Mouse (Mus musculus) kidney, embryonic 15.5 days (tissue): Measurements from ENCODE around the gene Stt3a. TPM values are rescaled to one million over a fixed set of nuclear protein-coding genes. Genes with fewer than 3 reads are reported as not detected.

Experiments
- ATAC-seq: fragments of 200-750 bp; cut with Nextera tagmentation; replicated peaks from 2 replicates; pipeline ENCODE4 v1.8.0; 2017; ENCODE audit warnings: moderate TSS enrichment; ENCODE audit not compliant: low FRiP score
- H3K27ac ChIP-seq: fragments of 300-500 bp; sonication (generic); 2 replicates; pipeline ENCODE4 v1.5.1; 2015; ENCODE audit warnings: mild to moderate bottlenecking, inconsistent platforms
- H3K27me3 ChIP-seq: fragments of 300-500 bp; sonication (generic); 2 replicates; pipeline ENCODE4 v1.6.1; 2015; ENCODE audit warnings: inconsistent platforms
- H3K36me3 ChIP-seq: fragments of 300-500 bp; sonication (generic); 2 replicates; pipeline ENCODE4 v1.6.1; 2015; ENCODE audit warnings: inconsistent platforms
- H3K4me1 ChIP-seq: fragments of 300-500 bp; sonication (generic); 2 replicates; pipeline ENCODE4 v1.6.1; 2015; ENCODE audit warnings: inconsistent platforms
- H3K4me2 ChIP-seq: fragments of 300-500 bp; sonication (generic); 2 replicates; pipeline ENCODE4 v1.6.1; 2015; ENCODE audit warnings: moderate library complexity, mild to moderate bottlenecking, inconsistent platforms
- H3K4me3 ChIP-seq: fragments of 300-500 bp; sonication (generic); replicated peaks from 2 replicates; pipeline ENCODE4 v1.5.1; 2015; ENCODE audit warnings: mild to moderate bottlenecking, inconsistent platforms
- H3K9ac ChIP-seq: fragments of 300-500 bp; sonication (generic); 2 replicates; pipeline ENCODE4 v1.6.1; 2015; ENCODE audit warnings: mild to moderate bottlenecking, inconsistent platforms
- H3K9me3 ChIP-seq: fragments of 300-500 bp; sonication (generic); replicated peaks from 2 replicates; pipeline ENCODE4 v1.6.1; 2016; ENCODE audit warnings: inconsistent platforms
- WGBS: fragments of 180-500 bp; shearing (Covaris S2); methylation state at CpG from one replicate; pipeline ENCODE4 v1.1.7; 2015; ENCODE audit warnings: mixed read lengths; 5-methylcytosine and 5-hydroxymethylcytosine counted together
- polyA plus RNA-seq: library from polyadenylated mRNA; unstranded; fragments of >200 nt; fragmentation: Nextera tagmentation; extraction: Ambion mirVana; gene quantifications from 2 replicates; pipeline ENCODE4 v1.2.1, GENCODE M21; 2015

Gene Stt3a
- polyA plus RNA-seq = 288 and 309 TPM in 2 replicates

DNA sequence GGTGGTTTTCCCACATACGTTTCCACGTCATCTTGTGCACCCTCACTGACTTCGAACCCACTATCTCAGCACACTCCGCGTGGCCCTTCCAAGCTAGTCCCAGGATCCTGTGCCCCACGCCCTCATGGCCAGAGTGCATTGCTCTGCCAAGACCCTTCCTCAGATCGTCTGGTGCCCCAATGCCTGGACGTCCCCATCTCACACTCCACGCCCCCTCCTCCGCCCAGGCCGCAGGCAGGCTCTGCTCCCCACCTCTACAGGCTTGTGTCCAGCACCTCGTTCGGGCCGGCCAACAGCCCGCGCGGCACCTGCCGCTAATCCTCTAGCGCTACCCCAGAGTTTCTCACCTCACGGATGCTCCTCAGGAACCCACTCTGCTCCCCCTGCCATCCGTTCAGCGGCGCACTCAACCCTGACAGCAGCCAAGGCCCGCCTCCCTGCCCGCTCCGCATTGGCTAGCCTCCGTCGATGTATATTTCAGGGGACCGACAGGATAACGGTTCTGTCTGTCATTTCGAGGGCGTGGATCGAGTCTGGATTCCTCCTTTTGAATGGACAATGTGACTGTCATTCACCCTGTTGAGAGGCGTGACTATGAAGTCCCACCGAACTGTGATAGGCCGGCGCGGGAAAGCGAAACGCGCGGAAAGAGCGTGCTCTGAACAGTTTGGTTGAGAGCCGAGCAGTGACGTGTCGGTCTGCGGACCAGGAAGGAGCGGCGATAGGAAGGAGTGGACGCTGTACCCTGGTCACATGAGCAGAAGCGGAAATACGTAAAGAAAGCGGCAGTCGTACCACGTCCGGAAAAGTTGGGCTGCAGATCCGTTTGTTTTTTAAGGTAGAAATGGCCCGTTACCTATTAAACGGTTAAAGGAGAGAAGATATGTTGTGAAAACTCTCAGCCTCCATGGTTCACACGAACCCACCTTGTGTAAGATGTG is at the start of gene Stt3a:
Stt3a (minus strand) TSS at position 477 of the 941 bp plus-strand sequence.
- no peaks in the 10 kb centered on the region for H3K9me3 ChIP-seq
- WGBS = under 1% methylated on average over 60 of the region's 60 CpGs
- H3K9ac ChIP-seq = peak within 1 kb of the TSS; percentile 97
- H3K27ac ChIP-seq = peak within 1 kb of the TSS; percentile 86
- H3K4me2 ChIP-seq = peak within 1 kb of the TSS; percentile 70
- no peaks in the 10 kb centered on the region for H3K27me3 ChIP-seq
- H3K4me3 ChIP-seq = peak within 1 kb of the TSS; percentile 100
- ATAC-seq = peak; percentile 100
- H3K4me1 ChIP-seq = peaks cover 16% of the 10 kb centered on the region
- peaks cover 24% of the 10 kb centered on the region for H3K36me3 ChIP-seq

DNA sequence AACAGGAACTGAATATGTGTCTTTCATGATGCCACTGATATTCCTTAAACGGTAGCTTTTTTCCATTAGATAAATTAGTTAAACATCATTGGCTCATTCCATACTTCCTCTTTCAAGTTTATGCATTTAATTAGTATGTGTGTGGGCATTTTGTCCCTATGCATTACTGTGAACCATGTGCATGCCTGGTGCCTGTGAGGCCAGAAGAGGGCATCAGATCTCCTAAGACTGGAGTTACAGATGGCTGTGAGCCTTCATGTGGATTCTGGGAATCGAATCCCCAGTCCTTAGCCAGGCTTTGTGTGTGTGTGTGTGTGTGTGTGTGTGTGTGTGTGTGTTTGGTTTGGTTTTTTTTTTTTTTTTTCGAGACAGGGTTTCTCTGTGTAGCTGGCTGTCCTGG is 47.0 kb upstream of the Stt3a start:
- no peak overlapping the region for H3K4me2 ChIP-seq
- no peaks in the 10 kb centered on the region for H3K9me3 ChIP-seq
- no peaks in the 10 kb centered on the region for H3K36me3 ChIP-seq
- no peaks in the 10 kb centered on the region for H3K27me3 ChIP-seq
- no peak overlapping the region for H3K9ac ChIP-seq
- no peak for ATAC-seq
- WGBS = 75% methylated on average over 3 of the region's 3 CpGs
- H3K4me3 ChIP-seq = no peak overlapping the region
- H3K4me1 ChIP-seq = no peaks in the 10 kb centered on the region
- no peak overlapping the region for H3K27ac ChIP-seq

GRCm38 (mm10) chr9:36808126-36808785 is 40.8 kb upstream of the Stt3a start:
- Histone ChIP-seq H3K4me1 (peaks cover 8% of the 10 kb centered on the region; the same call in 1 of the 2 replicates), H3K4me2 (no peak overlapping the region), H3K27ac (no peak overlapping the region), H3K9me3 (no peaks in the 10 kb centered on the region), H3K9ac (no peak overlapping the region), H3K27me3 (no peaks in the 10 kb centered on the region), H3K36me3 (no peaks in the 10 kb centered on the region), H3K4me3 (no peak overlapping the region)
- 70% methylated on average over 5 of the region's 5 CpGs for WGBS
- ATAC-seq = no peak

- Histone ChIP-seq H3K27me3 (no peaks in the 10 kb centered on the region), H3K4me3 (no peak overlapping the region), H3K9me3 (no peaks in the 10 kb centered on the region), H3K27ac (no peak overlapping the region), H3K4me2 (no peak overlapping the region), H3K36me3 (no peaks in the 10 kb centered on the region), H3K4me1 (peaks cover 8% of the 10 kb centered on the region; the same call in 1 of the 2 replicates), H3K9ac (no peak overlapping the region)
- 59% methylated on average over 3 of the region's 3 CpGs for WGBS
- ATAC-seq = peak; percentile 58
Observed at GRCm38 (mm10) chr9:36805256-36805975, 37.9 kb upstream of the Stt3a start.

- no peaks in the 10 kb centered on the region for H3K36me3 ChIP-seq
- H3K27me3 ChIP-seq = no peaks in the 10 kb centered on the region
- no peak overlapping the region for H3K27ac ChIP-seq
- H3K4me3 ChIP-seq = no peak overlapping the region
- H3K4me1 ChIP-seq = peaks cover 8% of the 10 kb centered on the region; the same call in 1 of the 2 replicates
- no peak overlapping the region for H3K4me2 ChIP-seq
- WGBS = 80% methylated on average over 3 of the region's 3 CpGs
- no peak for ATAC-seq
- no peaks in the 10 kb centered on the region for H3K9me3 ChIP-seq
- no peak overlapping the region for H3K9ac ChIP-seq
Observed at GRCm38 (mm10) chr9:36803926-36804325, 36.4 kb upstream of the Stt3a start.

DNA sequence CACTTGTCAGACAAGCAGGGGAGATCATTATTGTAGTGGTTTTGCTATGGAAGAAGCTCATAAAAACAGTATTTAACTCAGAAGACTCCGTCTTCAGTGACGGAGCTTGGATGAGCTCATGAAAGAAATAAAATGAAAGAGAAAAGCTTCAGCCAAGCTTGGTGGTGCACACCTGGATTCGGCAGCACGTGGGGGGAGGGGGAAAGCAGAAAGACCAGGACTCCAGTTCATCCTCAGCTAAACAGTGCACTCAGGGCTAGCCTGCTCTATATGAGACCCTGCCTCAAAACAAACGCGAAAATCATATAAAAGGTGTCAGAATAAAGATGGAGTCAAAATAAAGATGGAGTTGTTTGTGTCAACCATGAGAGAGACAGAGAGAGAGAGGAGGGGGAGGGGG is 35.9 kb upstream of the Stt3a start:
- H3K4me1 ChIP-seq = peaks cover 8% of the 10 kb centered on the region; the same call in 1 of the 2 replicates
- ATAC-seq = no peak
- H3K4me2 ChIP-seq = no peak overlapping the region
- H3K9ac ChIP-seq = no peak overlapping the region
- H3K27ac ChIP-seq = no peak overlapping the region
- no peaks in the 10 kb centered on the region for H3K27me3 ChIP-seq
- H3K36me3 ChIP-seq = no peaks in the 10 kb centered on the region
- no peak overlapping the region for H3K4me3 ChIP-seq
- H3K9me3 ChIP-seq = no peaks in the 10 kb centered on the region
- 75% methylated on average over 6 of the region's 6 CpGs for WGBS

- no peaks in the 10 kb centered on the region for H3K36me3 ChIP-seq
- ATAC-seq = no peak
- 91% methylated on average over 3 of the region's 3 CpGs for WGBS
- no peaks in the 10 kb centered on the region for H3K9me3 ChIP-seq
- no peak overlapping the region for H3K27ac ChIP-seq
- H3K4me1 ChIP-seq = peaks cover 8% of the 10 kb centered on the region; the same call in 1 of the 2 replicates
- H3K27me3 ChIP-seq = no peaks in the 10 kb centered on the region
- H3K4me2 ChIP-seq = no peak overlapping the region
- no peak overlapping the region for H3K9ac ChIP-seq
- no peak overlapping the region for H3K4me3 ChIP-seq
Observed at GRCm38 (mm10) chr9:36802951-36803350, 35.5 kb upstream of the Stt3a start.

DNA sequence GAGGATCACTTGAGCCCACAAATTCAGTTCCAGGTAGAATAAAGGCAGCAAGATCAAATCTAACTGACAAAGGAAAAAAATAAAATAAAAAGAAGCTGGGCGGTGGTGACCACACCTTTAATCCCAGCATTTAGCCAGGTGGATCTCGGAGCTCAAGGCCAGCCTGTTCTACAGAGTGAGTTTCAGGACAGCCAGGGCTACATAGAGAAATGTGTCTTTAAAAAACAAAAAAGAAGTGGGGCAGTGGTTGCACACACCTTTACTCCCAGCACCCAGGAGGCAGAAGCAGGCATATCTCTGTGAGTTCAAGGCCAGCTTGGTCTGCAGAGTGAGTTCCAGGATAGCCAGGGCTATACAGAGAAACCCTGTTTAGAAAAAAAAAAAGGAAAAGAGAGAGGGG is 34.5 kb upstream of the Stt3a start:
- WGBS = 90% methylated on average over 2 of the region's 2 CpGs
- H3K27ac ChIP-seq = no peak overlapping the region
- H3K4me2 ChIP-seq = no peak overlapping the region
- no peaks in the 10 kb centered on the region for H3K9me3 ChIP-seq
- H3K4me3 ChIP-seq = no peak overlapping the region
- H3K4me1 ChIP-seq = peaks cover 8% of the 10 kb centered on the region; the same call in 1 of the 2 replicates
- H3K9ac ChIP-seq = no peak overlapping the region
- H3K36me3 ChIP-seq = no peaks in the 10 kb centered on the region
- ATAC-seq = no peak
- no peaks in the 10 kb centered on the region for H3K27me3 ChIP-seq

GRCm38 (mm10) chr9:36796781-36797555 is 29.5 kb upstream of the Stt3a start, which contains the start of gene Ei24:
Gene Ei24 (minus strand): TSS chr9:36797393.
- H3K4me2 ChIP-seq = peak within 1 kb of the TSS; percentile 78
- no peaks in the 10 kb centered on the region for H3K9me3 ChIP-seq
- no peaks in the 10 kb centered on the region for H3K27me3 ChIP-seq
- under 1% methylated on average over 66 of the region's 66 CpGs for WGBS
- H3K4me3 ChIP-seq = peak within 1 kb of the TSS; percentile 99
- peak within 1 kb of the TSS; percentile 100 for H3K9ac ChIP-seq
- peaks cover 8% of the 10 kb centered on the region for H3K4me1 ChIP-seq
- peaks cover 9% of the 10 kb centered on the region for H3K36me3 ChIP-seq
- peak; percentile 100 for ATAC-seq
- peak within 1 kb of the TSS; percentile 83 for H3K27ac ChIP-seq

DNA sequence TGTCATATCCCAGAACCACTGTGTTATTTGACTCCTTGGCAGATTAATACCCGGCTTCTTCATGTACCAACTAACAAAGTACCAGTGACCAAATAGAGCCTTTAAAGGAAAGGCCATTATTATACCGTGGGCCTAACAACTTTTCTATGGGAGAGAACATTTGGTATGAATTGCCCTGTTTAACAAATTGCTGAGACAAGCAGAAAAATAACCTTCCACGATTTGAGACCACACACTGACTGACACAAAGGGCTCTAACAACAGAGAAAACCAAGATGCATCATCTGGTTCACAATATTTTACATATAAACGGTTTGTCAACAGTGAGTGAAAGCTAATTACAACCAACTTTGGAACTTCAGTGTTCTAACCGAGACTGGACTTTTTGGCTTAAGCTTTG is 28.7 kb upstream of the Stt3a start:
- ATAC-seq = no peak
- Histone ChIP-seq H3K27me3 (no peaks in the 10 kb centered on the region), H3K36me3 (peaks cover 16% of the 10 kb centered on the region), H3K4me1 (peaks cover 8% of the 10 kb centered on the region), H3K9me3 (no peaks in the 10 kb centered on the region), H3K9ac (peak overlapping the region; percentile 100), H3K27ac (no peak overlapping the region), H3K4me2 (peak overlapping the region; percentile 78), H3K4me3 (peak overlapping the region; percentile 99)
- 19% methylated on average over 5 of the region's 5 CpGs for WGBS

GRCm38 (mm10) chr9:36795556-36795955 is 28.1 kb upstream of the Stt3a start:
- ATAC-seq = no peak
- WGBS = 81% methylated on average over 1 of the region's 1 CpGs
- Histone ChIP-seq H3K27me3 (no peaks in the 10 kb centered on the region), H3K9me3 (no peaks in the 10 kb centered on the region), H3K9ac (no peak overlapping the region), H3K4me3 (peak overlapping the region; percentile 99; the same call in 1 of the 2 replicates), H3K36me3 (peaks cover 23% of the 10 kb centered on the region), H3K4me1 (peaks cover 8% of the 10 kb centered on the region), H3K4me2 (peak overlapping the region; percentile 78), H3K27ac (no peak overlapping the region)
